Comparison of ENCODE assay signal across 1 mouse cellular context in the genomic region with DNA sequence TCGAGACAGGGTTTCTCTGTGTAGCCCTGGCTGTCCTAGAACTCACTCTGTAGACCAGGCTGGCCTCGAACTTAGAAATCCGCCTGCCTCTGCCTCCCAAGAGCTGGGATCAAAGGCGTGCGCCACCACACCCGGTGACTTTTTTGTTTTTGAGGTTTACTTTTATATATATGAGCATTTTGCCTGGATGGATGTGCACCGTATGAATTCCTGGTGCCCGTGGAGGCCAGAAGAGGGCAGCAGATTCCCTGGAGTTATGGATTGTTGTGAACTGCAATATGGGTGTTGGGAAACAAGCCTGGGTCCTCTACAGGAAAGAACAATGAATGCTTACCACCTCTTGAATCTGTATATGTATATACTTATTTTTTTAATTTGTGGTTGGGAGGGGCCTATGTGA.
TF ChIP-seq lines count a peak whose summit lies in the region.

No protein-coding gene starts in this region.

TF ChIP-seq in CH12.LX, 34 proteins besides CTCF, POLR2A, EP300 and RAD21:
- TF ChIP-seq ETS1 (conservative IDR thresholded peaks at IDR 0.05; ENCODE audit: low read depth, low read length) (no peak), SMC3 (IDR thresholded peaks at IDR 0.05; ENCODE audit: low read depth, low read length) (peak; percentile 51), BHLHE40 (IDR thresholded peaks at IDR 0.05; ENCODE audit: low read depth, low read length) (no peak), MXI1 (IDR thresholded peaks at IDR 0.05; ENCODE audit: low read depth, low read length) (no peak)
